Mouse (Mus musculus) erythroblast, embryonic 14.5 days (primary cell): Measurements from ENCODE around the gene Tbx2. TPM values are rescaled to one million over a fixed set of nuclear protein-coding genes. Genes with fewer than 3 reads are reported as not detected.

ENCODE experiments used
- H3K27me3 ChIP-seq: 2 replicates; pipeline ENCODE4 v1.6.1; 2012; ENCODE audit warnings: inconsistent platforms; ENCODE audit not compliant: control insufficient read depth
- H3K36me3 ChIP-seq: 2 replicates; pipeline ENCODE4 v1.6.1; 2012; ENCODE audit warnings: mild to moderate bottlenecking, inconsistent platforms; ENCODE audit not compliant: control insufficient read depth
- H3K4me1 ChIP-seq: 2 replicates; pipeline ENCODE4 v1.6.1; 2012; ENCODE audit warnings: inconsistent platforms; ENCODE audit not compliant: control insufficient read depth
- H3K4me3 ChIP-seq: replicated peaks from 2 replicates; pipeline ENCODE3; 2012; ENCODE audit warnings: moderate library complexity, mild to moderate bottlenecking, inconsistent platforms
- H3K9me3 ChIP-seq: 2 replicates; pipeline ENCODE4 v1.6.1; 2012; ENCODE audit warnings: low read length, inconsistent platforms, mixed read lengths; ENCODE audit not compliant: control insufficient read depth
- GATA1 ChIP-seq: IDR thresholded peaks from 2 replicates; pipeline ENCODE4 v1.6.1; 2012; ENCODE audit warnings: low read length, inconsistent platforms, mixed read lengths
- TAL1 ChIP-seq: IDR thresholded peaks from 3 replicates; pipeline ENCODE4 v1.6.1; 2012; ENCODE audit warnings: low read length, inconsistent platforms, mixed read lengths
- polyA plus RNA-seq: library from polyadenylated mRNA; stranded (reverse); fragments of >175 nt; gene quantifications from 2 replicates; pipeline ENCODE4 v1.2.3, GENCODE M21; 2012

The Tbx2 gene
- polyA plus RNA-seq, 1 experiment = 0.12 TPM

DNA sequence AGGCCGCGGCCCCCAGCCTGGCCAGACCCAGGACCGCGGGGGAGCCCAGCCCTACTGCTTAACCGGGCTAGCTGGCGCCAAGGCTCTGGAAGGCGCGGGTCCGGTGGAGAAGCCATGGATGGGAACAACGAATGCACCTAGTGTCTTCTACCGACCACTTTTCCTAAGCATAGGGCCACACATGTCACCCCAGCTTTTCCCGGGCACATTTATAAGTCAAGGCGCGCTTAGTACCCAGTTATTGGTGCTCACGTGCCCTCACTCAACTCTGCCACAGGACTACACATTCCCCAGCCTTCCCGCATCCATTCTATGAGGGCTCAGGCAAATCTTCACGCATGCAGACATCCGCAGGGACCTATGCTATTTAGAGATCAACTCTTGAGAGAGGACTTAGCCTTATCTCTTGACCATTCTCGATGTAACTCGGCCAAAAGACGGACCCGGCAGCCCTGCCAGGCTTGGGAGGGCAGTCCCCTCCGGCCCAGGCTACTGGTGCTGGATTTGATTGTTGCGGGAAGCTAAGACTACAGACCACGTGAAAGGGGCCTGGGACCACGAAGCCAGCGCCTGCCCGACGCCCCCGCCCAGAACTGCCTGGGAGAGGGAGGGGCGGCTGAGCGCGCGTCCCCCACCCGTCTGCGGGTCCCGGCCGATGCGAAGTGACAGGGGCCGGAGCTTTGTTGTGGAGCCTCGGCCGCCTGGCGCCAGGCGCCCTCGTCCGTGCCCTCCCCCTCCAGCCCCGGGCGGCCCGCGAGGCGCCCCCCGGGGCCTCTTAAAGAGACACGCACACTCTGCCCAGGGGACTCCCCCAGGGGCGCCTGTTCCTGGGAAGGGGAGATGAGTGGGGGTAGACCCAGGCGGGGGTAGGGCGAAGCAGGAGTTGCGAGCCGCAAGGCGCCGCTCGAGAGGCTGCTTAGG, 2.6 kb upstream of the Tbx2 start:
- H3K4me1 ChIP-seq = peaks cover 19% of the 10 kb centered on the region
- no peaks in the 10 kb centered on the region for H3K36me3 ChIP-seq
- TF ChIP-seq GATA1 = no peak
- no peak for TF ChIP-seq TAL1
- H3K4me3 ChIP-seq = no peak overlapping the region
- H3K9me3 ChIP-seq = peaks cover 25% of the 10 kb centered on the region; the same call in 1 of the 2 replicates
- peaks cover 100% of the 10 kb centered on the region for H3K27me3 ChIP-seq

DNA sequence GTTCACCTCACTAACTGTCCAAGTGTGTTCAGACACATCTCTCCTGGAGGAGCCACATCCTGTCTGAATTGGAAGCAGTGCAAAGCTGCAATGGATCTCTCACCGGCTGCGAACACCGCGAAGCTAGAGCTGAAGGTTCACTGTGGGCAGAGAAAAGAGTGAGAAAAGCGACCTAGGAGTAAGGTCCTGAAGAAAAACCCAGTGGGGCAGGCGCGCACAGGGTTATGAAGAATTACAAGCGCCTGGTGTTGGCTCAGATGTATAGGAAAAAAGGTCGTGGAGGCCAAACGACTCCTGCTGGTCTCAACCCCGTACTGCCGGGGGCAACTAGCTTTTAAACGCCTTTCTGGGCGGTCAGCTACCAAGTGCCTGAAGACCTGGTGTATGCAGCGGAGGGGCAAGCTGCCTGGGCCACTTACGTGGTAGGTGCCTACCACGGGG, 1.4 kb upstream of the Tbx2 start:
- Histone ChIP-seq H3K4me1 (peaks cover 19% of the 10 kb centered on the region), H3K27me3 (peaks cover 100% of the 10 kb centered on the region), H3K4me3 (no peak overlapping the region)

DNA sequence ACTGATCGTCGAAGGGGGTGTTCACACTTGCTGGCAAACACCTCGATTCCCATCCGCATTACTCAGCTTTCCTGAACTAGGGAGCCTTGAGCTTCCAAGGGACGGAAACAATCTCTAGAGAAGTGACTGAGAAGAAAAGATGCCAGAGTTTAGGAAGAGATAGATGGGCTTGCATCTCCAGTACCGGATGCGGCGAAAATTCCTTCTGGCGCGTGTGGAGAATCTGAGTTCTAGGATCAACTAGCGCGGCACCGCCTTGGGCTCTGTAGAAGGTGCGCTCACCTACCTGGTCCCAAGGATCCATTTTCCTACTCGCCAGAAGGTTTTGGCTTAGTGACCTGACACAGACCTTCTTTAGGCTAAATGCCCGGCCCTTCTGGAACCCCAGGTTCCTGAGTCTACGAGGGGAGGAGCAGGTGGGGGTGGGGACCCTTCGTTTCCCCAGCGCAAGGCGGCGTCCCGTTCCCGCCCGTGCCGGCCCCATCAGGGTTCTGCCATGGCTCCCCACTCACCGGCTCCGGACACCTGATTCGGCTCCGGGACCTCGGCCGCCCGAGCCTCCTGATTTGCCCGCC, 608 bp upstream of the Tbx2 start:
- TF ChIP-seq TAL1 = no peak
- no peak for TF ChIP-seq GATA1
- Histone ChIP-seq H3K36me3 (no peaks in the 10 kb centered on the region), H3K27me3 (peaks cover 100% of the 10 kb centered on the region), H3K9me3 (peaks cover 25% of the 10 kb centered on the region; the same call in 1 of the 2 replicates), H3K4me1 (peaks cover 19% of the 10 kb centered on the region), H3K4me3 (no peak overlapping the region)

More for the DNA sequence above, 1.4 kb upstream of the Tbx2 start:
- TF ChIP-seq TAL1 = no peak
- TF ChIP-seq GATA1 = no peak
- H3K9me3 ChIP-seq = peaks cover 25% of the 10 kb centered on the region; the same call in 1 of the 2 replicates
- H3K36me3 ChIP-seq = no peaks in the 10 kb centered on the region

DNA sequence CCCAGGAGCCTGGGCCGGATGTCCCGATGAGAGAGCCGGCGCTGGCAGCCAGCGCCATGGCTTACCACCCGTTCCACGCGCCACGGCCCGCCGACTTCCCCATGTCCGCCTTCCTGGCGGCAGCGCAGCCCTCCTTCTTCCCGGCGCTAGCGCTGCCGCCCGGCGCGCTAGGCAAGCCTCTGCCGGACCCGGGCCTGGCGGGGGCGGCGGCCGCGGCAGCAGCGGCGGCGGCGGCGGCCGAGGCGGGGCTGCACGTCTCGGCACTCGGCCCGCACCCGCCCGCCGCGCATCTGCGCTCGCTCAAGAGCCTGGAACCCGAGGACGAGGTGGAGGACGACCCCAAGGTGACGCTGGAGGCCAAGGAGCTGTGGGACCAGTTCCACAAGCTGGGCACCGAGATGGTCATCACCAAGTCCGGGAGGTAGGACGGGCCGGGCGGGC, 750 bp downstream of the Tbx2 start:
- Histone ChIP-seq H3K27me3 (peaks cover 100% of the 10 kb centered on the region), H3K9me3 (peaks cover 37% of the 10 kb centered on the region), H3K4me1 (peaks cover 11% of the 10 kb centered on the region), H3K4me3 (no peak overlapping the region), H3K36me3 (no peaks in the 10 kb centered on the region)
- no peak for TF ChIP-seq TAL1
- TF ChIP-seq GATA1 = no peak

DNA sequence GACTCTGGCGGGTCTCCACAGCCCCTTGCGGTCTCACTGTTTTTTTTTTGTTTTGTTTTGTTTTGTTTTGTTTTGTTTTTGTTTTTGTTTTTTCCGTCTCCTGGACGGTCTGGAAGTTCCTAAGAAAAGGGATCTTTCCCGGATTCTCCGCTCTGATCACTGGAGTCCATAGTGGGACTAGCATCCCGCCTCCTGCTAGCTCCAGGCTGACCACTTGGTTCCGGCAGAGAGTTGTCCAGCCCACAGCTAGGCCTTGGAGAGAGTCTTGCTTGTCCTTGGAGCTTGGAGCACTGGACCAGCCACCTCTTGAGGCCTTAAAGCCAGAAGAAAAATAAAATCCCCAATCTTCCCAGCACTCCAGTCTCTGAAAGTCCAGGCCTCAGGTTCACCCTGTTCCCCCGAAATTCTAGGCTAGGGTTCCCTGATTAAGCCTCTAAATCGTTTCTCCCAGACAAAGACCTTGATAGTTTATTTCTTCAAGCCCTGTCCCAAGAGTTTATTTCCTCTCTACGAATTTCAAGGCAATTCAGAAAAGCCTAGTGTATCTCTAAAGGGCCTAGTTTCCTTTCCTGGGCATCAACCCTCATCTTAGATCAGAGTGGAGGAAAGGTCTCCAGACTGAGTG, 1.5 kb downstream of the Tbx2 start:
- Histone ChIP-seq H3K9me3 (peaks cover 35% of the 10 kb centered on the region), H3K27me3 (peaks cover 100% of the 10 kb centered on the region), H3K36me3 (no peaks in the 10 kb centered on the region), H3K4me3 (no peak overlapping the region), H3K4me1 (peaks cover 11% of the 10 kb centered on the region)
- TF ChIP-seq GATA1 = no peak
- no peak for TF ChIP-seq TAL1

DNA sequence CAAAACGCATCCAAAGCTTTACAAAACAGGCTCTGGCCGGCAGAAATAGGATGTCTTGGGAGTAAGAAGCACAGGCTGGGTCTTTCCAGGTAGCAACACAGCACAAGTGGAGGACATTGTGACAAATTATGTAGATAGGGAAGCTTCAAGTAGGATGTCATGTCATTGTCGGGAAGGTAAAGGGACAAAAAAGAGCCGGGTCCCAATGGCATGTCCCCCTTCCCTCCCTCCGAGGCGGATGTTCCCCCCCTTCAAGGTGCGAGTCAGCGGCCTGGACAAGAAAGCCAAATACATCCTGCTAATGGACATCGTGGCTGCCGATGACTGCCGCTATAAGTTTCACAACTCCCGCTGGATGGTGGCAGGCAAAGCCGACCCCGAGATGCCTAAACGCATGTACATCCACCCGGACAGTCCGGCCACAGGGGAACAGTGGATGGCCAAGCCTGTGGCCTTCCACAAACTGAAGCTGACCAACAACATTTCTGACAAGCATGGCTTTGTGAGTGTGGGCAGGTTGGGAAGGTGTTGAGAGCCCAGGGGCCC, 2.1 kb downstream of the Tbx2 start:
- TF ChIP-seq GATA1 (no peak), TAL1 (no peak)
- H3K9me3 ChIP-seq = peaks cover 30% of the 10 kb centered on the region
- H3K4me3 ChIP-seq = no peak overlapping the region
- peaks cover 11% of the 10 kb centered on the region for H3K4me1 ChIP-seq
- H3K36me3 ChIP-seq = no peaks in the 10 kb centered on the region
- H3K27me3 ChIP-seq = peaks cover 100% of the 10 kb centered on the region

DNA sequence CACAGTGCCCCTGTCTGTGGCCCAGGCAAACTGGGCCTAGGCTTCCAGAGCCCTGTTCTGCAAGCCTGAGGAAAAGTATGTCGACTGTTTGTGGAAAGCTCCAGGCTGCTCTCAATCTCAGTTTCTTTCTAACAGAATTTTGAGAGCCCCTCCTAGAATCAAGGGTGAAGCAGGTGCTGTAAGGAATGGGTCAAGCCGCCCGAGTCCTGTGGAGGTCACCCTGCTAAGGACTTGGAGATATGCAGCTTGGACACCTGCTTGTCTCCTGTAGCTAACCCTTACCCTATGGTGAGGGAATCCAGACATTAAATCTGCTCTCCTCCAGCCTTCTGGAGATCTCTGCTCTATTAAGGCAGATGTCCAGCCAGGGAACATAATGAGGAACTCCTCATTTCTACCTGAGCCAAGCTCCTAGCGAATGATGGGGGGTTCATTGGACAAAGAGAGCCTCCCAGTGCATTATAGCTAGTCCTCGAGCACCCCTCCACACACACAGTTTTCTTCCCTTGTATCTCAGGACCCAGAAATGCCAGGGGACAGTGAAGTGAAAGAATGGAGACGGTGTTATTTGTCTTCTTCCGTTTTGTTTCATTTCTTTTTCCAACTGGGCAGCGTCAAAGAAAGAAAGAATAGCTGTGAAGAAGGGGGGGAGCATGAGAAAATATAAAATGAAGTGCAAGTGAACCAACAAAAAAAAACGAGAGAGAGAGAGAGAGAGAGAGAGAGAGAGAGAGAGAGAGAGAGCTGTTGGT, 2.8 kb downstream of the Tbx2 start:
- Histone ChIP-seq H3K9me3 (peaks cover 31% of the 10 kb centered on the region), H3K4me3 (no peak overlapping the region), H3K4me1 (peaks cover 9% of the 10 kb centered on the region), H3K36me3 (no peaks in the 10 kb centered on the region), H3K27me3 (peaks cover 100% of the 10 kb centered on the region)
- no peak for TF ChIP-seq TAL1
- TF ChIP-seq GATA1 = no peak

DNA sequence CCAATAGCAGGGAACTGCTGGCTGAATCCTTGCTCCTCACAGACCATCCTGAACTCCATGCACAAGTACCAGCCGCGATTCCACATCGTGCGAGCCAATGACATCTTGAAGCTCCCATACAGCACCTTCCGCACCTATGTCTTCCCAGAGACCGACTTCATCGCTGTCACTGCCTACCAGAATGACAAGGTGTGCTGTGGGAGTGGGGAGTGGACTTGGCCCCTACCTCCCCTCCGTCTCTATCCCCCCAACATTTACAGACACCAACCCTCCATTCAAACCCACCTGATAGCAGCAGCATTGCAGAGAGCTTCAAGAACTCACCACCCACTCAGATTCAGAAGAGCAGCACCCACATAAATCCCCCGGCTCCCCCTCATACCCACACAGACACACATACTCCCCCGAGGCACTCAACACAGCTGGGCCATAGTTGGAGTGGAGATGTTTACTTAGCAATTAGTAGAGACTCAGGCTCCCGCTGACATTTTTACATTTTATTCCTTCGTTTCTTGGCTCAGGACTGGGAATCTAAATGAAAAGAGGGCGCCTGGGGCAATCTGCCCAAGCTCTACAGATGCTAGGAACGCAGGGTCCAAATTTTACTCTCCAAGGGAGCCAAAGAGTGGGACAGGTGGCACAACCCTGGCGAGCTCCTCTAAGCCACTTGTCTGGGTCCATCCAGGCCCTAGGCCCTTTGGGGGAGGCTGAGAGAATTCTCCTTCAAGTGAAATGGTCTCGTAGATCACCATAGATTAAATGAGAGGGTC, 3.6 kb downstream of the Tbx2 start:
- Histone ChIP-seq H3K27me3 (peaks cover 100% of the 10 kb centered on the region), H3K4me3 (no peak overlapping the region), H3K9me3 (peaks cover 38% of the 10 kb centered on the region), H3K4me1 (peaks cover 9% of the 10 kb centered on the region), H3K36me3 (no peaks in the 10 kb centered on the region)
- TF ChIP-seq GATA1 (no peak), TAL1 (no peak)
